Mouse (Mus musculus) urinary bladder, postnatal 14 days (tissue): ENCODE data around the gene Rab34.

Experiments
- DNase-seq: peaks from one replicate; pipeline ENCODE4 v3.0.0; 2021; ENCODE audit warnings: low spot score

The Rab34 gene

GRCm38 (mm10) chr11:78164924-78165760, 23.1 kb upstream of the Rab34 start, which contains the start of gene Traf4:
Gene Traf4, minus strand, starts transcription at chr11:78165589.
- peak; percentile 88 for DNase-seq

- peak; percentile 78 for DNase-seq
Measured at GRCm38 (mm10) chr11:78165761-78166109, 22.5 kb upstream of the Rab34 start.

DNA sequence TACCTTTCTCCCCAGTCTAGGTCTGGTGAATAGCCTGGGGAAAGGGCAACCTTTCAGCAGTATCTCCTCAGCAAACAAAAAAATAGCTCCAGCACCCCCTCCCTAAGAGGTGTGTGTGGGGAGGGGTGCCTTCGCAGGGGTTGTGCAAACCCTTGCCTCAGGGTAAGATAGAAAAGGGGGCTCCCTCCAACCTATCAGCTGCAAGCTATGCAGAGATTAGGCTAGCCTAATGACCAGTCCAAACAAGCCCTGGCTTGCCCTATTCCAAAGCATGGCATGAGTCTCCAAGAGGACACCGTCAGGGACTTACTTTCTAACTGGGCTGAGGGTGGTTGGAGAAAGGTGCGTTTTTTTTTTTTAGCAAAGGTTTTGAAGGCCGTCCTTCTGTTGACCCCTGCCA, 22.1 kb upstream of the Rab34 start:
- peak; percentile 76 for DNase-seq

GRCm38 (mm10) chr11:78166640-78167039, 21.6 kb upstream of the Rab34 start:
- no peak for DNase-seq

GRCm38 (mm10) chr11:78167257-78167959, 20.8 kb upstream of the Rab34 start:
- no peak for DNase-seq

DNA sequence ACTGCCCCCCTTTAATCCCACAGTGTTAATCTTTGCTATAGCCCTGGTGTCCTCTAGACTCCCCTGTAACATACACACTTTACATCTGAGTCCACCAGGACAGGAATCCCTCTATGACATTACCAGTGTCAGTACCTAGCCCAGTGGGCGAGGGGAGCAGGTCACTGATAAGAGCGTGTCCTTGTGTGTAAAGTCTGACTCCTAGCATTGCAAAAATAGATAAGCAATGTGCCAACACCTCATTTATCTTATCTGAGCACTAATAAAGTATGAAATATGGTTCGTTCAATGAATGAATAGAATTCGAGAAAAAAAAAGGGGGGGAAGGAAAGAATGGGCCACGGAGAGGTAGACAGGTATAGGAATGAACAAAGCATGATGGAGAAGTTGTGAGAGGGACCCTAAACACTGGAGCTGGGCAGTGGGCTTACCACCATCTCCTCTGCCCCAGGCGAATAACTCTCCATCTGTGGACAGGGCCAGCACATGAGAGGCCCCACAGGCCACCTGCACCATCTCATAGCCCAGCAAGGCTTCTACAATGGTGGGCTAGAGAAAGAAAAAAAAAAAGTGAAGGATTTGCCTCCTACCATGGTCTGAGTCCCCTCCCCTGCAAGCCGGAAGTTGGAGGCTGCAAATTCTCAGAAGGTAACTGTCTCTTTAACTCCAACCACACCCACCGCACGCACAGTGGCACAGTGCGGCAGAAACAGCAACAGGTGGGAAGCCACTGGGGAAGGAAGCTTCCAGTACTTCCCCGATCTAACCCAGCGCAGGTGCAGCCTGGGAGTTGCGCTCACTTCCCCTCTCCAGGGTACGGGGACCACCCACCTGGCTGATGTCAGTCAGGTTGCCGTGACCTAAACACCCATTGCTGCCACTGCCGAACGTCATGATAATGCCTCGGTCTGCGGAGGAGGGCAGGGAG, 19.4 kb upstream of the Rab34 start:
- DNase-seq, result no peak

GRCm38 (mm10) chr11:78170306-78170705, 17.9 kb upstream of the Rab34 start:
- DNase-seq, result peak; percentile 67

GRCm38 (mm10) chr11:78171328-78171727, 16.9 kb upstream of the Rab34 start:
- no peak for DNase-seq

- no peak for DNase-seq
Measured at GRCm38 (mm10) chr11:78172034-78172747, 16.0 kb upstream of the Rab34 start.

- no peak for DNase-seq
Measured at GRCm38 (mm10) chr11:78172748-78173383, 15.4 kb upstream of the Rab34 start.

DNA sequence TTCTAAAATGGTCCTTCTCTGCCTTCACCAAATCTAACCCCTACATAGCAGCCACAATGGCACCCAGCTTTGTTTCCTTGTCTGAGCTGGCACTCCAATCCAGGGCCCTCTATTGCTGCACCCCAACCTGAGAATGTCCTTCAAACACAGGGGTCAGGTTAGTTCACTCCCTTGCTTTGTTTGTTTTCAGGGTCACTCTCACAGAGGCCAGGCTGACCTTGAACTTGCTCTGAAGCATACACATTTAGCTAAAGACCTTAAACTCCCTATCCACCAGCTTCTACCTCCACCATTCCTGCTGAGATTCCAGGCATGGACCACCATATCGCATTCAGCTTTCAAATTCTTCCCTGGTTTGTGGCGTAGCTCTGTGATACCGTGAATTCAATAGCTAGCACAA, 13.7 kb upstream of the Rab34 start:
- no peak for DNase-seq

- no peak for DNase-seq
Measured at GRCm38 (mm10) chr11:78175771-78176401, 12.3 kb upstream of the Rab34 start.

- peak; percentile 93 for DNase-seq
Measured at GRCm38 (mm10) chr11:78176402-78176862, 11.8 kb upstream of the Rab34 start, which contains the start of the genes Nek8 and Tlcd1. Gene Nek8, minus strand, starts transcription at chr11:78176675. Gene Tlcd1, plus strand, starts transcription at chr11:78176711.

DNA sequence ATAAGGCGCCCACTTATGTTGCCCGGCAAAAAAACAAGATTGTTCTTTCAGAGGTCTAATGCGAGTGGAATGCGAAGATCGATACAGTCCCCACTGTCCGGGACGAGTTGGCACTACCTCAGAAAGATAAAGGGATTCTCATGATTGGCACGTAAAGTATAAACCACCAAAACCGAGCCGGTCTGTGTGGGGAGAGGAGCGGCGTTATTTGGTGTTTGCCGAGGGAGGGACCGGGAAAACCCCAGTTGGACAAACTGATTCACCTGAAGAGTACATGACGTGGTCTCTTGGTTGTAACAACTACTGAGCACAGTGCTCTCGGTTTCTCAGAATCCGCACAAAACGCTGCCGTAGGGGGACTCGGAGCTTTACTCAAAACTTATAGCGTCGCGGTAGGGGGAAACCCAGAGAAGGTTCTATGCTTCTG, 11.3 kb upstream of the Rab34 start:
- DNase-seq, result no peak

DNA sequence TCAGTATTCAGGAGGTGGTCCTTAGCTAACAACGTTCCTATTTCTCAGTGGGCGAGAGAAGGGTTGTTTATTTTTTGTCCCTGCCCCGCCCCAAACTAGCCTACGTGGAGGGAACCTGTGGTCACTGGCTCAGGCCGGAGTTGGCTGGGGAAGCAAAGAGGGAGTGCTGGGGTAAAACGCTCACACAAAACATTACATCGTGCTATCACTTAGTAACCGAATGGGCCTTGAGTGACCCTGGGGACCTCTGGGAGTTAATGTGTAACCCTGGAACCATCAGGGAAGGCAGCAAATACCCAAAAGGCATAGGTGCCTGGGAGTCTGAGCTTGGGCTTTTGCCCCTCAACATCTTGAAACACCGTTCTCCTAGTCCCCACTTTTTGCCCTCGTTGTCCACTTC, 10.8 kb upstream of the Rab34 start:
- DNase-seq, result peak; percentile 60

- DNase-seq, result peak; percentile 96
Measured at GRCm38 (mm10) chr11:78177903-78178858, 10.0 kb upstream of the Rab34 start.

DNA sequence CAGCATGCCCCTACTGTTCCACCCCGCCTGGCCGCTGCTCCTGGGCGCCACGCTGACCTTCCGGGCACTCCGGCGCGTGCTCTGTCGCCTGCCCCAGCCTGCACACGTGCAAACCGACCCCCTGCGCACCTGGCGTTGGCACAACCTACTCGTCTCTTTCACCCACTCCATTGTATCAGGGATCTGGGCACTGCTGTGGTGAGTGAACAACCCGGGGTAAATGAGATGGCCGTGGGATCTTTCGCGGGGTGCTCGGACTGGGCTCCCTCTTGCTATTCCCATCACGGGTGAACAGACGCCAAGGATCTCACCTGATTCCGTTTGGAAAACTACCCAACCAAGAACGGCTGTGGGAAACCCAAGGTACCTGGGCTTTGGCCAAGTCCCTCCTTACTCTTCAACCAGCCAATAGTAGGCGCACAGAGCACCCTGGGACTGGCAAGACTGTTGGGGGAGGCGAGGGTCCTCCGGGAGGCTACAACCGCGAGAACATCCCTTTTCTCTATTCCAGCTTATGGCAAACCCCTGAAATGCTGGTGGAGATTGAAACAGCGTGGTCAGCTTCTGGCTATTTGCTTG, 9.3 kb upstream of the Rab34 start:
- DNase-seq, result peak; percentile 65

- no peak for DNase-seq
Measured at GRCm38 (mm10) chr11:78179438-78179999, 8.7 kb upstream of the Rab34 start.
